Mouse (Mus musculus) C2C12 (cell line): ENCODE data around the gene Mif4gd.

Experiments
- CEBPB ChIP-seq: IDR thresholded peaks from one replicate; pipeline ENCODE4 v1.6.1; 2011; ENCODE audit warnings: low read depth, mild to moderate bottlenecking, control low read depth, moderate library complexity
- CTCF ChIP-seq: IDR thresholded peaks from one replicate; pipeline ENCODE4 v1.5.1; 2011; ENCODE audit not compliant: control insufficient read depth, insufficient read depth, insufficient read length
- MAX ChIP-seq: IDR thresholded peaks from one replicate; pipeline ENCODE4 v1.6.1; 2011; ENCODE audit warnings: mild to moderate bottlenecking, control low read depth
- MYOD1 ChIP-seq: IDR thresholded peaks from one replicate; pipeline ENCODE4 v1.6.1; 2011; ENCODE audit warnings: low read depth; ENCODE audit not compliant: control insufficient read depth, insufficient read length
- USF1 ChIP-seq: IDR thresholded peaks from one replicate; pipeline ENCODE4 v1.6.1; 2011; ENCODE audit warnings: low read depth, mild to moderate bottlenecking, control low read depth, moderate library complexity

DNA sequence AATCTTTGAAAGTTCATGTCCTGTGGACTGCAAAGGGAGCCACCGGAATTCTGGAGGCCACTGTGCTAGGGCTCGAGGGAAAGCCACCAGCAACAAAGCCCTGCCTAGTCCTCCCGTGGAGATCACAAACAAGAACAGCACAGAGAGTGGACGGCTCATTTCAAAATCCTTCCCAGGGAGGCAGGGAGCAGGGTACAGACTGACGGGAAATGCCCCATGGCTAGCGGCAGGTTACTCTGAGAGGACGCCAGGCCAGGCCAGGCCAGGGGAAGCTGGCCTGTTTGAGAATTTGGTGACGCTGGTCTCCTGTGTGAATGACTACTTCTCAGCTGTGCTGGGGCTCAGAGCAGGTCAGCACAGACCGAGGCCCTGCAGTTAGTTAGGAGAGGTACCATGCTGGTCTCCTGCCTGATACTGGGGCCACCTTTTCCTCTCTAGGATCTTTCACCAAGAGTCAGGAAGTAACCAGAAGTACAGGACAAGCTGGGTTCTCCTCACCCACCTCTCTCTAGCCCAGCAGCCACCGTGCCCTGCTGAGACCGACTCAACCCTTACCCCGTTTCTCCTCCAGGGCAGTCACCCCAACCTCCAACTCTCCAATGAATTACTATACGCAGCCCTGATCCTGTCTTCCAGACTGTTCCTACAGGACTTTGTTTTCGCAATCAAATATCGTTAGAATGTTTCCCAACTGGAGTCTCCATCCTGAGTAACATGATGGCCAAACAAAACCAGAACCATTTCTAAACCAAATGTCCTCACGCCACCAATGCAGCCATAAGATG is 6.2 kb upstream of the Mif4gd start:
- no peak for TF ChIP-seq CTCF
- no peak for TF ChIP-seq MAX
- no peak for TF ChIP-seq USF1
- TF ChIP-seq CEBPB, result no peak
- TF ChIP-seq MYOD1, result no peak
